Mouse (Mus musculus) liver, postnatal 0 days (tissue): ENCODE measurements at regions not wholly inside any gene's neighbourhood (a gene's known extent, or its start where the extent isn't known, plus 50 kb on each side); places are given as distances from the start of the nearest gene placed in this dataset.

Experiments used
- CTCF ChIP-seq: sonication (generic); IDR thresholded peaks from 2 replicates; pipeline ENCODE4 v1.5.1; 2016; ENCODE audit warnings: antibody characterized with exemption, low read depth
- EP300 ChIP-seq: IDR thresholded peaks from 2 replicates; pipeline ENCODE4 v1.6.1; 2016; ENCODE audit warnings: antibody characterized with exemption, low read depth, mild to moderate bottlenecking

- TF ChIP-seq EP300, result no peak
- no peak for TF ChIP-seq CTCF
Measured at GRCm38 (mm10) chr2:72592011-72592410, 116.1 kb downstream of the Cdca7 start.
